Mouse (Mus musculus) lung, postnatal 0 days (tissue): ENCODE results near the gene Lipc.

ENCODE experiments used
- CTCF ChIP-seq: IDR thresholded peaks from 2 replicates; pipeline ENCODE4 v1.5.1; 2016; ENCODE audit warnings: antibody characterized with exemption, mild to moderate bottlenecking
- EP300 ChIP-seq: IDR thresholded peaks from 2 replicates; pipeline ENCODE4 v1.6.1; 2016; ENCODE audit warnings: antibody characterized with exemption, mild to moderate bottlenecking, control low read depth

DNA sequence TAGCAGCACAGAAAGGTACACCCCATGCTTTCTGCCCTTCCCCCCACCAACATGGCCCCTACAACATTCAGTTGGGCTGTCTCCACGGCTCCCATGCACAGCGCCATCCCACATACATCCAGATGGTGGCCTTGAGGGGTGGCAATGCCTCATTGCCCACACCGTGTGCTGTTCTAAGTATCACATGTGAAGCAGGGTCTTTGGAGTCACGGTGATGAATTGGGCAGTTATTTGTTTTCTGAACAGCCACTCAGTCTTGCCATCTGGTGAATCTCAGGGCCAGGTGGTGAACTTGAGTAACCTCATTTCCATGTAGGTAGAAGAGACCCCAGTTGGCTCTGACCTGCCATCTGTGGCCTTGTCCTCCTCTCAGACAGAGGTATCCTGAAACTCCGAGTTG, 7.8 kb upstream of the Lipc start:
- TF ChIP-seq CTCF (no peak), EP300 (no peak)
